Mouse (Mus musculus): ENCODE measurements around the gene Inf2. TPM values are rescaled to one million over a fixed set of nuclear protein-coding genes. Genes with fewer than 3 reads are reported as not detected.

Inf2 gene
- total RNA-seq, 2 experiments from 2014 or later, result 24.7 to 26.7 TPM

DNA sequence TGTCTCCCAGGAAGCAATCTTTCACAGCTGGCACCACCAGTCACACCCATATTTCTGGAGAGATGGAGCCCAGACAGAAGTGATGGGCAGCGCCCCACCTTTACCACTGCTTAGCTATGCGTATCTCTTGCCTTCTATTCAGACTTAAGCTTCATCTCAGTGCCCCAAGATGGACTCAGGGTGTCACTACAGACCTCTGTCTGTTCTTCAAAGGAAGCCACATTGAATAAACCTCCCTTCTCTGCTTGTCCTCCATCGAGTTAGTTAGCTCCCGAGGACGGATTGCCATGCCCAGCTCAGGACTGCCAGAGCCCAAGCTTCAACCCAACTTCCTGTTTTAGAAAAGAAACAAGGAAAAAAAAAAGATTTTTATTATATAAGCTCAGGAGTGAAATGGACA is 26.1 kb upstream of the Inf2 start:
- intact Hi-C loops (cut with DNase I), result no loop called here
- no peak for DNase-seq

DNA sequence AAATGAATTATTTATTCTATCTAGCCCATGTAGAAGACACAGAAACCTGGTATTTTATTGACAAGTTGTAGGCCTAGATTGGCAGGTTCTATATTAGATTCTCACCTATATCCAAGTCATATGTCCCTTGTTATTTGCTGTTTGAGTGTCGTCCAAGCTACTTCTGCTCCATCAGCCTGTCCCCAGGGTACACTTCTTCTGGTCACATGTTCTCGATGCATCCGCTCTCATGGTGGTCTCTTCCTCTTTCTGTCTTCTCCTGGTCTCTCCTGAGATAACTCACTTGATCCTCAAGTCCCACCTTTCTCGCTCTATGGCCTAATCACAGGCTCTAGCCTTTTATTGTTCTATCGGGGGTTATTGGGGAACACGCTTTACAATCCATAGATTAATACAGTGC is 25.6 kb upstream of the Inf2 start:
- intact Hi-C loops (cut with DNase I), result no loop called here
- DNase-seq, result no peak

DNA sequence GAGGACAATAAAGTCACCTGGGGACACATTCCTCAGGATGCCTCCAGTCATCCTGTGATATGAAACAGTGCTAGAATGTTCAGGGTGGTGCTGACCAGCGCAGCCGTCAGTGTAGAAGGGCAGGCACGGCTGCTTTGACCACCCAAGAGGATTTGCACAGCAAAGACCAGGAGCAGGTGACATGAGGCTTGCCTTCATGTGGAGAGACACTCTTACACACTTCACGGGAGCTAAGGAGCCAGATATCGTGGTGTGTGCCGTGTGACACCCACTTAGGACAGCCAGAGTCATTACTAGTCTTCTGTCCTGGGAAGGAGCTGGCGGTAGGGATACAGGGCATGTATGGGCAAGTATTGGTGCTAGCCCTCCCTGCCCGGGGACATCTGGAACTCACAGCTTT is 18.4 kb upstream of the Inf2 start:
- intact Hi-C loops (cut with DNase I), result no loop called here
- DNase-seq, result no peak

DNA sequence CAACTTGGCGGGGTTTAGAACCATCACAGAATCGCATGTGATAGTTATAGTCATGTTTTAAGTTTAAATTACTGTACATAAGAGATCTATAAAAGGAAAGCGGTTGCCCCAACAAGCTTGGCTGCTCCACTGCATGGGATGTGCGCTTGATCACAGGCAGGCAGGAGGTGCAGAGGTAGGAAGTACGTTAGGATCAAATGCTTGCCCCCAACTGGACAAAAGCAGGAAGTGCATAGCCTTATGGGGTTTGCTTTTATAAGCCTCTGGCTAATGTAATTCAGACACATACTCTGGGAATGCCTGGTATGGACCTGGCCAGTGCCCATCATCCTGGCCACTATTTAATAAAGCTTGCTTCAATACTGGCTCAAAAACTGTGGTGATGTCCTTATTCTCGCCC is 17.5 kb upstream of the Inf2 start:
- no peak for DNase-seq
- intact Hi-C loops (cut with DNase I), result no loop called here

DNA sequence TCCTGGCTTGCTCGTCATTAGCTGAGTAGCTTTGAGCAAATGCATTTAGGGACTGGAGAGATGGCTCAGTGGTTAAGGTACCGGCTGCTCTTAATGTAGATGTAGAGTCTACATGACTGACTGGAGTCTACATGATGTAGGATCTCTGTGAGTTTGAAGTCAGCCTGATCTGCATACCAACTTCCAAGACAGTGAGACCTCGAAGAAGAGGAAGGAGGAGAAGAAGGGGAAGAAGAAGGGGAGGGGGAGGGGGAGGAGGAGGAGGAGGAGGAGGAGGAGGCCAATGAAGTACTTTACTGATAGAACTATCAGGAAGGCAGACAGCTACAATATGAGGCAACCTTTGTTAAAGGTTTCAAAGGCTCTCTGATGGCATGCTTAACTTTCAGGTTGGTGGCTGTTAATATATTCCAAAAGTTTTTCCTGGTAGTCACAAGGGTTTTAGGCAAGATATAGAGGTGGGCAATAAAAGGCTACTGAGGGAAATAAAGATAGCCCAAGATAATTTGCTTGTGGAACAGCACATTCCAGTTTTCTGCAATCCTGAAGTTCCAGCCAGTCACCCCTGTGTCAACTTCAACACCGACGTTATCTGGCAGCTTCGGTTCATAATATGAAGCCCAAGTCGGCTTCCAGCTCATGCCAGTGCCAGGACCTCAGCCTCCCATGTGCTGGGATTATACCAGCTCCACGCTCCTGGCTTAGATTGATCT is 13.2 kb upstream of the Inf2 start:
- DNase-seq, result no peak
- intact Hi-C loops (cut with DNase I), result no loop called here

DNA sequence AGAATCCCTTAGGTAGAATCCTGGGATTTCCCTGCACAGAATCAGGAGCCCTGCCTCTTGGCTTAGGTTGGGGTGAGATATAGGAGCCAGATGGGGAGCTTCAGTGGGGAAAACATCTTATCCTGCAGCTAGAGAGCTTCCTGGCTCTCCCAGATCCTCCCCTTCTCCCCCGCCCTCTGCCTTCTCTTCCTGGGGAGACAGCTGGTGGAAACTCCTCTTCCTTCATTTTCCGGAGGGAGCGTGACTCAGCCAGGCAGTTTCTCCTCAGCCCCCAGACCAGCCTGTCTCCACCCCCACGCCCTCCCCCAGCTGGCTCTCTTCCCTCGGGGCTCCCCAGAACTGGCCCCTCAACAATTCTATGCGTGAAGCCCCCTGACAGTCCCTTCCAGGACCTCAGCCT is 12.2 kb upstream of the Inf2 start:
- DNase-seq, result no peak
- intact Hi-C loops (cut with DNase I), result no loop called here

DNA sequence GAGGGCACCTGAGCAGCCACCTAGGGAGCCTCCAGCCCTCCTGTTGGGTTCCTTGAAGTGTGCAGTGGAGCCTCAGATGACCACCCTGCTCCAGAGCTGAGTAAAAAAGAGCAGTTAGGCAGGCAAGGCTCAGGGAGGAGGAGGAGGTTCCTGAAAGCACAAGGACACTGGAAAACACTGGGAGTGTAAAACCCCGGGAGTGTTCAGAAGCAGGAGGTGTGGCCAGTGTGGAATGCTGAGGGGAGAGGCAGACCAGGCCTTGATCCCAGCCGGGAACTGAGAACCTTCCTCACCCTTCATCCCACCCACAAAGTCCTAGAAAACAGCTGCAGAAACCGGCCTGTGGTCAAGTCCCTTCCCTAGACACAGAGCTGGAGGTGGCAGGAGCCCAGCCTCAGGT is 11.8 kb upstream of the Inf2 start:
- no peak for DNase-seq
- intact Hi-C loops (cut with DNase I), result no loop called here

DNA sequence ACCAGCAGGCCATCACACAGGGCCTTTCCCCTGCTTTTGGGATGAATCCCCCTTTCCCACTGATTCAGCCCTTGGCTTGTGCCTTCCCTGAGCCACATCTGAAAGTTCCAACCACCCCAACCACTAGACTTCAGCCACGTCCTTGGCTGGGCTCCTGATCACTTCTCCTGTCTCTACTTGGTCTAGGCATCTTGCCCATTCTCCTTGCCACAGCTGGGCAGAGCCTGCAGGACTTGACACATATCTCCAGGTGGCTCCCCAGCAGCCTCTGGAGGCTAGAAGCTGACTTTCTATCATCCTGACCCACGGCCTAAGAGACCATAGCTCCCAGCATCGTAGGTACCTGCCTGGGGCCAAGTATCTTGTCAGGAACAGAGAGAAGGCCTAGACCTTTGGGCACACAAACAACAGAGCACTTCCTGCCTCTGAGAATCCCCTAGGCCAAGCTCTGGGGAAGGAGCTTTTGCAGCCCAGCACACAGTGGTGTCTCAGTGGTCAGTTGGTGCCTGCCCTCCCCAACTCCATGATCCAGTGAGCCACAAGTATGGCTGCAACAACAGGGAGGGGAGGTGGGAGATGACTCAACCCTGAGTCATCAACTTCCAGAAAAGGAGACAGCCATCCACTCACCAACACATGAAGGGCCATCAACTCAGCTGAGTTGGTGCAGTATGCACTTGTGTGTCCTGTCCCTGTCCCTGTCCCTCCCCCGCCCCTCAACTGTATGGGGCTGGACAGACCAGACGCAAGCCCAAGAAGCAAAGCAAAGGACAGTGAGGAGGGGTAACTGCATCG is 10.1 kb upstream of the Inf2 start:
- intact Hi-C loops (cut with DNase I), result no loop called here
- no peak for DNase-seq

DNA sequence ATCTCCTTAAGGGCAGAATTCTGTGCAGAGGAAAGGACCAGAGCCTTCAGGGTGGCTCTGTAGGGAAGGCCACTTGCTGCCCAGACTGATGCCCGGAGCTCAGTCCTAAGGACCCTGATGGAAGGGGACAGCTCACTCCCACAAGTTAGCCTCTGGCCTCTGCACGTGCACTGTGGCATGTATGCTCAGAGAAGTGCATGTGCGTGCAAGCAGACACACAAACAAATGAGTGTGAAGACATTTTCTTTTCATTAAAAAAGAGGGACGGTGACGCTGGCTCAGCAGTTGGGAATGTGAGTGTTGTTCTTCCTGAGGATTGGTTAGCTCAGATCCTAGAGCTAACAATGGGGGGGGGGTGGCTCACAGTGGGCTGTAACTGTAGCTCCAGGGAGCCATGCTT is 9.2 kb upstream of the Inf2 start:
- no peak for DNase-seq
- intact Hi-C loops (cut with DNase I), result no loop called here

DNA sequence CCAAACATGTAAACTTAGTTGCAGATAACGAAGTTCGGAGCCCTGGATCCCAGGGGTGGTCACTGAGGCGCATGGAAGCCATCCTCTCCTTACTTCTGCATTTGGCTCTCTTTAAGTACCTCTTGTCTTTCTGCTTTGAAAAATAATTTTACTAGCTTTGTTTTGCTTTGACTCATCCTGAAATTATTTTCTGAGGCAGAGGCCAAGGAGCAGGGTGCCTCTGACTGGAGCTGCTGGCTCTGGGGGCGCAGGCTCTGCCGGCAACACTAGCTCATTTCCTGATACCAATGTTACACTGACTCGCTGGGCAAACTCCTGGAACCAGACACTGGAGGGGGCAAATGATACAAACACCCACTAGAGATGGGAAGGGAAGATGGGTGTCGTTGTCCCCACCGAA is 8.7 kb upstream of the Inf2 start:
- intact Hi-C loops (cut with DNase I), result no loop called here
- DNase-seq, result no peak

DNA sequence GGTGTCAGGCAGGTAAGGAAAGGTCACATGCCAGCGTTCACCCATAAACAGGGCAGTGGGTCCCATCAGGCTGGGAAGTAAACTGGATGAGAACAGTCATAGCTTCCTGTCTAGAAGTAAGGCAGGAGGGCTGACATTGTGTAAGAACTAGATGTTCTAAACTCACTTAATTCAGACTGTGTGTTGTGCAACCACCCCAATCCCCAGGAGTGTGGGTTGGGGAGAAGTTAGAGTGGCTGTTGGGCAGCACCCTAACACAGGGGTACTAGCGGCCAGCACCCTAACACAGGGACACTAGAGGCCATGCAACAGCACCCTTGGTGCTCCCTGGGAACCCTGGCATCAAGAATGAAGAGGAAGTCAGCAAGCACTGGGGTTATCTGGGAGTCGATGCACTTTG is 7.5 kb upstream of the Inf2 start:
- DNase-seq, result no peak
- intact Hi-C loops (cut with DNase I), result no loop called here

DNA sequence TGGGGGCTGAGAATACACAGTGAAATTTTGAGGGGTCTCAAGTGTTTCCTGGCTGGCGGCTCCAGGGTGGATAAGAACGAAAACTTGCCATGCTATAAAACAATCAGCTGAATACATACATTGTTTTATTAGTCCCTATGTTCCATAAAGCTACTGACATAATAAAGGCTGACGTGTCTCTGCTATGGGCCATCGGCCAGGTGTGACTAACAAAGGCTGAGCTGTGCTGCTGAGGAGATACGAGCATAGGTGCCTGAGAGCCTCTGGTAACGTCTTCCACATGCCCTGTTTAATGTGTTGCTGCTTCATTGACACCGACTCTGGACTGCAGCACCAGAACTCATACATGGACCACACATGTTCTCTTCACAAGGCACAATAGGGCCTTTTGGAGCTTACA is 3.6 kb upstream of the Inf2 start:
- DNase-seq, result no peak
- intact Hi-C loops (cut with DNase I), result no loop called here

DNA sequence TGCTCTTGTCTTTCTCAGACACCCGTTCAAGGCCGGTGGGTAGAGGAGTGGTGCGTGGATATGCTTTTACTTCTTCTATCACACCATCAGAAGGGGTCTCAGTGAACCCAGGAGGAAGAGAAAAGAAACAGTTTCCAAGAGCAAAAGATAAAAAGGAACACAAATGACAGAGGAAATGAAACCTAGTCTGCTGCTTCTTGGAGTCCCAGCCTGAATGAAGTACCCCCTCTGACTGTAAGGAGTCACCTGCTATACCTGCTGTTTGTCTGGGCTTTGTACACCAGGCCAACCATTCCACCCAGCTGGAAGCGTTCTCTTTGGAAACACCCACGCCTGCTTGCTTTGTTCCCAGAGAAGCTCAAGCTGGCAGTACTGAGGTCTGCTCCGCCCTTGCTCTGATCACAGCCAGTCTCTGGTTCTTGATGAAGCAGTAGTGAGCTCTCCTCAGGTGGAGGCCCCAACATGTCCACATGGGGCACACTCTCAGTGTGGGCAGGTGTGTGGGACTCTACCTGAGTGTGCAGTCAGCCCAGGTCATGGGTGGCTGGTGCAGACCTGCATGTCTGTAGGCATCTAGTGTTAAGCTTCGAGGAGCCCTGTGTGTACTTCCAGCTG is 2.6 kb upstream of the Inf2 start:
- no peak for DNase-seq

DNA sequence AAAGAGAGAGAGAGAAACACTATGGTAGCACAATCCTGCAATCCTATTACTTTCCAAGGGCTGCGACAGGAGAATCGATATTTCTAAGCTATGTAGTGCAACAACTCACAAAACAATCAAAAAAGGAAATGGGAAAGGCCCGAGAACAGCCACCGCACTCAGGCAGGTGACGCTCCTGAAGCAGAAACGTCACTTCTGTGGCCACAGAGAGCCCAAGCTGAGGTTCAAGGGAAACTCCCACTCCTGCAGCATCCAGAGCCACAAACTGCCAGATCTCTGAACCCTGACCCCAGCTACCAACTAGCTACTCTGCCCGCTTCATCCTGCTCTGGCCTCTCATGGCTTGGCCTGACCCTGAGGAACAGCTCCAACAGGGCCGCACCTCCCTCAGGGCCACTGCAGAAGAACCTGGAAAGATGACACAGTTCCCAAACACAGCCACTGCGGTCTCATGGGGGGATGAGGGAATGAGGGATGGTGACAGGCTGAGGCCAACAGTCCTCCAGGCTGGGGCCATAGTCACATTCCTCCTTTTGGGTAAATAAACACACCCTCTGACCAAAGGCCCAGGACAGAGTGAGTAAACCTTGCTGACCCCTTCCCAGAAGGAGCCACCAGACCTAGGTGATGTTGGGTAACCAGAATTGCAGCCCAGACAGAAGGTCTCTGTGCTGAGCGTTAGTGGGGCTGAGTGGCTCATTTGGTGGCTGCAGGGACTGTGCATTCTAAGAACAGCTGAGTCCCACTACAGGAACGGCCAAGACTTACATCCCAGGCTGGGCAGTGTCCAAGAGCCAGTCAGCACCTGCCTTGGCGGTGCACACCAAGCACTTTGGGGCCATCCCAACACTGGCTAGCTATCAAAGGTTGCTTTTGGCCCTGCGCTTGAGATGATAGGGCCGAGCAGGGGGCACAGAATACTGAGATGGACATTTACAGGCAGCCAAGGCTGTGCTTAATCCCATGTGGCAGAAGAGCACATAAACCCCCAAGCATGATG is 1.2 kb upstream of the Inf2 start:
- intact Hi-C loops (cut with DNase I), result no loop called here
- DNase-seq, result peak; percentile 69

More for the DNA sequence above, 2.6 kb upstream of the Inf2 start:
- intact Hi-C loops (cut with DNase I), result no loop called here

DNA sequence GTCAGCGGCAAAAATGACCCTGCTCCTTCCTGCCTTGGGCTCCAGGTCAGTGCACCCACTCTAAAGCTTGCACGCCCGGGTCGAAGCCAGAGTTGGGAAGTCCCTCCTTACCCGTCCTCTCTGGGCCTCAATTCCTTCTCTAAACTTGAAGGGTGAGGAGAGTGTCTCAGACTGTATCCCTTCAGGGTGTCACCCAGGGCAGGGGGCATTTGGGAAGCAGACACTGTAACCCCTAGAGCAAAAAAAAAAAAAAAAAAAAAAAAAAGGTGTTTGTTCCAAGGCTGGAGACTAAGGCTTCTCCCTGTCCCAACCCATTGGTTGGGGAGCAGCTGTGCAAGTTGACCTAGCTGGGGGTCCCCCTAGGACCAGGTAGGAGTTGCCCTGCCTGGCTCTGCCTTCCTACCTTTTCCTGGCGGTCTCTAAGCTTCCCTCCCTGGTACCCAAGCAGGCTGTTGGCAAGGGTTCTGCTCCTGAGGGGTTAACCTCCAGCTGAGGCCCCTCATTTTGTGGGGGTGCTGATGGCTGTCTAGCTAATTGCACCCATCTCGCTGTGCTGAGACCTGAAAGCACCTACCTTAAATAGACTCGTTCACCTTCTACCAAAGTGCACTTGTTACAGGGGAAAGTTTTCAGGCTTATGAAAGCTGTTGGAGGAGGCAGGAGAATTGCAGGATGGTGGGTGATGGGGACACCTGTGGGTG is 1.1 kb downstream of the Inf2 start:
- DNase-seq, result no peak
- intact Hi-C loops (cut with DNase I), result no loop called here

DNA sequence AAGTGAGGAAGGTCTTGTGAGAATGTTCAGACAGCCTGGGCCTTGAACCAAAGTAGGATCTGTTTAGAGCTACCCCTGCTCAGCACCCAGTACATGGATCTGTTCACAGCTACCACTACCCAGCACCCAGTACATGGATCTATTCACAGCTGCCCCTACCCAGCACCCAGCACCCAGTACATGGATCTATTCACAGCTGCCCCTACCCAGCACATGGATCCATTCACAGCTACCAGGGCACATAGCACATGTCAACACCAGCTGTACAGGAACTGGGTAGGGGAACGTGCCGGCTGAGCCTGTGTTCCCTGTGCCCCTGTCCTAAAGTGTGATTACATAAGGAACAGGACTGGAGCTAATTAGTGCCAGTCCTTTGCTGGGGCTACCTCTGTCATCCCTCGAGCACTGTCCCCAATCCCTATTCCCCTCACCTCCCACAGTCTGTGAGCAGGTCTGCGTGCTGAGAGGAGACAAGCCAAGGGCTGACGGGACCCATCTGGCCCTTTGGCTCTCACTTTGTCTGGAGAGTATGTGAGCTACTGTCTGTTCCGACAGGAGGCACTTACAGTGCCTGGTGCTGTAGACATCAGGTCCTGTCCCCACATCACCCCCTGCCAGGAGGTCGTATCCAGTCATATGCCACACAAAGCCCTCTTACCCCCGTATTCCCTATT is 2.1 kb downstream of the Inf2 start:
- DNase-seq, result peak; percentile 83
- intact Hi-C loops (cut with DNase I), result no loop called here

DNA sequence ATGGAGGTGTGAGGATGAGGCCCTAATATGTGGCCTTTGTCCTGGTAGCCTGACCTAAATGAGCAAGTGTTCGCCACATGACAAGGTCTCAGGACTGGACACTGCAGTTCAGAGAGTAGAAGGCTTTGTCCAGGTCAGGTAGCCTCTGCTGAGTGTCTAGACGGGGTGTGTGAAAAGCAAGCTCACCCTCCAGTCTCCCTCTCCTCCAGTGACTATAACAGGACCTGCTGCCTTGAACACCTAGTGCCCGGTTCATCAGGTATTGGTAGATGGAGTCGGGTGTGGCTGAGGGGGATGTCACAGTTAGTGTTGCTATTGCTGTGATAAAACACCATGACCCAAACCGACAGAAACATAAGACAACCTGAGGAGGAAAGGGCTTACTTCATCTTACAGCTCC is 2.7 kb downstream of the Inf2 start:
- DNase-seq, result no peak
- intact Hi-C loops (cut with DNase I), result no loop called here

DNA sequence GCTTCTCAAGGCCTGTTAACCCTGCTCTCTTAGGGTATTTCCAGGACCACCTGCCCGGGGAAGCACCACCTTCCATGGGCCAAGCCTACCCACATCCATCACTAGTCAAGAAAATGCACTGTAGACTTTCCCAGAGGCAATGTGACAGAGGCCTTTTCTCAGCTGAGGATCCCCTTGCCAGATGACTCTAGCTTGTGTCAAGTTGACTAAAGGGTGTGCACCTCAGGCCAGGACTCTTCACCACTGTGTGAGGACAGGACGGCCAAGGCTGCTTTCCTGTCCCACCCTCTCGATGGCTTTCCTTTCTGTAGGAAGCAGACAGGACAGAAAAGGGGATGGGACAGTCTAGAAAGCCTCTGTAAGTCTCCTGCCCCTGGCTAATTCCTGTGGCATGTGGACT is 3.1 kb downstream of the Inf2 start:
- intact Hi-C loops (cut with DNase I), result no loop called here
- DNase-seq, result no peak

DNA sequence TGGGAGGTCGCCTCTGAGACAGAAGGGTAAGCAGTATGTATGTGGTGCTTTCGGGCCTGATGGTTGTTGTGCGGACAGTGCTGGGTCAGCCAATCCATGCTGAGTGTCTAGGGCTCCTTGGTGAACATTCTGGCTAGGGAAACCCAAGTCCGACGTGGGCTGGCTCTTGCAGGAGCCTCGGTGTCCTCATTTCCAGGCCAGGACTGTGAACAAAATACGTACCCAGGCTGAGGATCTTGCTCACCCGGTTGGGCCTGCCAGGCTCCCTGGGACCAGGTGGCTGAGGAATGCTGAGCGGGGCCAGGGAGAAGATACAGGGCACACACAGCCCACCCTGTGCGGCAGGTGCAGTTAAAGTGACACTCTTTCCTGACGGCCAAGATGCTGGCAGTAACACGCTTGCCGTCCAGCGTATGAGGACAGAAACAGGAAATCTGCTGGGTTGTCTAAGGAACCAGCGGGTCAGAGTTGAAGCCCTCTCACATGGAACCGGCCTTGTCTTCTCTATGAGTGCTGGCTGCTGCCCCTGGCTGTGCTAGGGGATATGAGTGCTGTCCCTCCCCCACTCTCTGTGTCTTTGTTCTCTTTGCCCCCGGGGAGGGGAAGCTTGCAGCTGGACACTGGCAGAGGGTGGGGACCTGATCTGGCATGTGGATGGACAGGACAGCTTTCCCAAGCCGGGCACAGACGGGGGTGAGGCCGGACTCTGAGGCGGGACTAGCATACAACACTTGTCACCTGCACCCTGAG is 4.6 kb downstream of the Inf2 start:
- no peak for DNase-seq
- intact Hi-C loops (cut with DNase I), result no loop called here

Data from left cerebral cortex, postnatal 4 days (tissue).